Mouse (Mus musculus) T-helper 1 cell (primary cell): ENCODE data around the gene Zfp975.
"Not testable (repeated sequence)": the region's sequence is repeated elsewhere in the genome, so short reads cannot be mapped to it uniquely, and the experiment has no call there.

Experiments
- in situ Hi-C: fragments of 300-600 bp; cut with MboI, MseI; formaldehyde crosslinking; loops from one replicate; pipeline ENCODE4 v1.15.1; 2025; ENCODE audit warnings: high pct_unique_total_duplicates

Gene Zfp975

GRCm38 (mm10) chr7:42692362-42693158 lies at the start of gene Zfp975:
Zfp975 (minus strand) TSS chr7:42692742.
- in situ Hi-C loops = not testable (repeated sequence)

GRCm38 (mm10) chr7:42738536-42739210 lies 46.1 kb upstream of the Zfp975 start:
- in situ Hi-C loops = no loop called here

GRCm38 (mm10) chr7:42726917-42727316 lies 34.4 kb upstream of the Zfp975 start, which contains the start of gene Gm17067:
Gm17067 (minus strand) TSS chr7:42727017.
- in situ Hi-C loops = not testable (repeated sequence)

GRCm38 (mm10) chr7:42693251-42693650 lies 709 bp upstream of the Zfp975 start:
- in situ Hi-C loops = not testable (repeated sequence)

GRCm38 (mm10) chr7:42680081-42680480 lies 12.5 kb downstream of the Zfp975 start:
- in situ Hi-C loops = not testable (repeated sequence)

- in situ Hi-C loops = not testable (repeated sequence)
These were observed 12.9 kb downstream of the Zfp975 start for GRCm38 (mm10) chr7:42679646-42680045.

GRCm38 (mm10) chr7:42660140-42660539 lies 32.4 kb downstream of the Zfp975 start:
- in situ Hi-C loops = loop anchor here (5.0 kb wide), 1 partner anchor 492 kb away; no protein-coding TSS in a partner anchor

- in situ Hi-C loops = not testable (repeated sequence)
These were observed 37.3 kb downstream of the Zfp975 start for GRCm38 (mm10) chr7:42655211-42655610.

- in situ Hi-C loops = not testable (repeated sequence)
These were observed 49.4 kb downstream of the Zfp975 start for GRCm38 (mm10) chr7:42643120-42643620.

GRCm38 (mm10) chr7:42642152-42643115 lies 50.1 kb downstream of the Zfp975 start, which contains the start of gene Zfp976:
Zfp976 (minus strand) TSS chr7:42642588.
- in situ Hi-C loops = not testable (repeated sequence)

GRCm38 (mm10) chr7:42631031-42631430 lies 61.5 kb downstream of the Zfp975 start:
- in situ Hi-C loops = not testable (repeated sequence)
